Mouse (Mus musculus): ENCODE results near the gene Arhgef26. TPM values are rescaled to one million over a fixed set of nuclear protein-coding genes. Genes with fewer than 3 reads are reported as not detected.
A peak's percentile ranks its signal among the peaks of the same experiment; 100 is the strongest.

The Arhgef26 gene
- 0.57 and 0.87 TPM in 2 replicates for polyA plus RNA-seq (2012; rRNA removed)

- 91% methylated on average over 3 of the region's 3 CpGs for WGBS
- no peak for DNase-seq
- H3K36me3 ChIP-seq (ENCODE audit: control insufficient read depth, insufficient read depth, low read length): no peaks in the 10 kb centered on the region
- H3K4me3 ChIP-seq (ENCODE audit: control insufficient read depth, insufficient read depth, low read length): peak within 1 kb of the TSS; percentile 38
- TF ChIP-seq POLR2A (IDR thresholded peaks at IDR 0.05; ENCODE audit: control insufficient read depth, extremely low read depth, insufficient read depth, low read length, poor library complexity) (no peak), CTCF (IDR thresholded peaks at IDR 0.05; ENCODE audit: borderline replicate concordance, control insufficient read depth, extremely low read depth, insufficient read depth, low read length, poor library complexity) (no peak)
- no peak within 1 kb of the TSS for H3K27ac ChIP-seq (ENCODE audit: control insufficient read depth, insufficient read depth, low read length)
- peaks cover 10% of the 10 kb centered on the region for H3K27me3 ChIP-seq (ENCODE audit: control insufficient read depth, insufficient read depth, low read length)
- peaks cover 5% of the 10 kb centered on the region; the same call in 1 of the 2 replicates for H3K4me1 ChIP-seq (replicated peaks; ENCODE audit: control insufficient read depth, insufficient read depth, low read length)
Observed at GRCm38 (mm10) chr3:62338044-62338443, at the start of gene Arhgef26. Gene Arhgef26 (plus strand): TSS chr3:62338344.

- H3K36me3 ChIP-seq (ENCODE audit: control insufficient read depth, insufficient read depth, low read length): no peaks in the 10 kb centered on the region
- DNase-seq: no peak
- H3K27ac ChIP-seq (ENCODE audit: control insufficient read depth, insufficient read depth, low read length): no peak overlapping the region
- H3K27me3 ChIP-seq (ENCODE audit: control insufficient read depth, insufficient read depth, low read length): no peaks in the 10 kb centered on the region
- no peak overlapping the region for H3K4me3 ChIP-seq (ENCODE audit: control insufficient read depth, insufficient read depth, low read length)
- H3K4me1 ChIP-seq (replicated peaks; ENCODE audit: control insufficient read depth, insufficient read depth, low read length): no peaks in the 10 kb centered on the region
- WGBS: 97% methylated on average over 3 of the region's 3 CpGs
- TF ChIP-seq CTCF (IDR thresholded peaks at IDR 0.05; ENCODE audit: borderline replicate concordance, control insufficient read depth, extremely low read depth, insufficient read depth, low read length, poor library complexity): no peak
- TF ChIP-seq POLR2A (IDR thresholded peaks at IDR 0.05; ENCODE audit: control insufficient read depth, extremely low read depth, insufficient read depth, low read length, poor library complexity): no peak
Observed at GRCm38 (mm10) chr3:62310493-62310892, 27.7 kb upstream of the Arhgef26 start.

GRCm38 (mm10) chr3:62311224-62311623 is 26.9 kb upstream of the Arhgef26 start:
- TF ChIP-seq POLR2A (IDR thresholded peaks at IDR 0.05; ENCODE audit: control insufficient read depth, extremely low read depth, insufficient read depth, low read length, poor library complexity): no peak
- no peak for TF ChIP-seq CTCF (IDR thresholded peaks at IDR 0.05; ENCODE audit: borderline replicate concordance, control insufficient read depth, extremely low read depth, insufficient read depth, low read length, poor library complexity)
- H3K4me3 ChIP-seq (ENCODE audit: control insufficient read depth, insufficient read depth, low read length): no peak overlapping the region
- H3K36me3 ChIP-seq (ENCODE audit: control insufficient read depth, insufficient read depth, low read length): no peaks in the 10 kb centered on the region
- 93% methylated on average over 5 of the region's 5 CpGs for WGBS
- H3K4me1 ChIP-seq (replicated peaks; ENCODE audit: control insufficient read depth, insufficient read depth, low read length): no peaks in the 10 kb centered on the region
- no peaks in the 10 kb centered on the region for H3K27me3 ChIP-seq (ENCODE audit: control insufficient read depth, insufficient read depth, low read length)
- no peak for DNase-seq
- no peak overlapping the region for H3K27ac ChIP-seq (ENCODE audit: control insufficient read depth, insufficient read depth, low read length)

GRCm38 (mm10) chr3:62324708-62325107 is 13.4 kb upstream of the Arhgef26 start:
- no peak overlapping the region for H3K27ac ChIP-seq (ENCODE audit: control insufficient read depth, insufficient read depth, low read length)
- H3K36me3 ChIP-seq (ENCODE audit: control insufficient read depth, insufficient read depth, low read length): no peaks in the 10 kb centered on the region
- 67% methylated on average over 1 of the region's 1 CpGs for WGBS
- no peak overlapping the region for H3K4me3 ChIP-seq (ENCODE audit: control insufficient read depth, insufficient read depth, low read length)
- no peaks in the 10 kb centered on the region for H3K27me3 ChIP-seq (ENCODE audit: control insufficient read depth, insufficient read depth, low read length)
- DNase-seq: no peak
- no peak for TF ChIP-seq CTCF (IDR thresholded peaks at IDR 0.05; ENCODE audit: borderline replicate concordance, control insufficient read depth, extremely low read depth, insufficient read depth, low read length, poor library complexity)
- TF ChIP-seq POLR2A (IDR thresholded peaks at IDR 0.05; ENCODE audit: control insufficient read depth, extremely low read depth, insufficient read depth, low read length, poor library complexity): no peak
- H3K4me1 ChIP-seq (replicated peaks; ENCODE audit: control insufficient read depth, insufficient read depth, low read length): no peaks in the 10 kb centered on the region

- TF ChIP-seq CTCF (IDR thresholded peaks at IDR 0.05; ENCODE audit: borderline replicate concordance, control insufficient read depth, extremely low read depth, insufficient read depth, low read length, poor library complexity) (no peak), POLR2A (IDR thresholded peaks at IDR 0.05; ENCODE audit: control insufficient read depth, extremely low read depth, insufficient read depth, low read length, poor library complexity) (no peak)
- Histone ChIP-seq H3K36me3 (ENCODE audit: control insufficient read depth, insufficient read depth, low read length) (no peaks in the 10 kb centered on the region), H3K27me3 (ENCODE audit: control insufficient read depth, insufficient read depth, low read length) (no peaks in the 10 kb centered on the region), H3K4me1 (replicated peaks; ENCODE audit: control insufficient read depth, insufficient read depth, low read length) (no peaks in the 10 kb centered on the region), H3K27ac (ENCODE audit: control insufficient read depth, insufficient read depth, low read length) (no peak overlapping the region), H3K4me3 (ENCODE audit: control insufficient read depth, insufficient read depth, low read length) (no peak overlapping the region)
- no peak for DNase-seq
- 92% methylated on average over 2 of the region's 2 CpGs for WGBS
Observed at GRCm38 (mm10) chr3:62327903-62328302, 10.2 kb upstream of the Arhgef26 start.

- no peak for TF ChIP-seq CTCF (IDR thresholded peaks at IDR 0.05; ENCODE audit: borderline replicate concordance, control insufficient read depth, extremely low read depth, insufficient read depth, low read length, poor library complexity)
- no peak for TF ChIP-seq POLR2A (IDR thresholded peaks at IDR 0.05; ENCODE audit: control insufficient read depth, extremely low read depth, insufficient read depth, low read length, poor library complexity)
- 5% methylated on average over 17 of the region's 17 CpGs for WGBS
- no peak for DNase-seq
- Histone ChIP-seq H3K27ac (ENCODE audit: control insufficient read depth, insufficient read depth, low read length) (no peak overlapping the region), H3K4me1 (replicated peaks; ENCODE audit: control insufficient read depth, insufficient read depth, low read length) (peaks cover 5% of the 10 kb centered on the region; the same call in 1 of the 2 replicates), H3K36me3 (ENCODE audit: control insufficient read depth, insufficient read depth, low read length) (no peaks in the 10 kb centered on the region), H3K27me3 (ENCODE audit: control insufficient read depth, insufficient read depth, low read length) (peaks cover 10% of the 10 kb centered on the region), H3K4me3 (ENCODE audit: control insufficient read depth, insufficient read depth, low read length) (peak overlapping the region; percentile 14; the same call in 1 of the 2 replicates)
Observed at GRCm38 (mm10) chr3:62338461-62338853, 313 bp downstream of the Arhgef26 start.
